Mouse (Mus musculus): ENCODE measurements around the gene Nrd1.

DNA sequence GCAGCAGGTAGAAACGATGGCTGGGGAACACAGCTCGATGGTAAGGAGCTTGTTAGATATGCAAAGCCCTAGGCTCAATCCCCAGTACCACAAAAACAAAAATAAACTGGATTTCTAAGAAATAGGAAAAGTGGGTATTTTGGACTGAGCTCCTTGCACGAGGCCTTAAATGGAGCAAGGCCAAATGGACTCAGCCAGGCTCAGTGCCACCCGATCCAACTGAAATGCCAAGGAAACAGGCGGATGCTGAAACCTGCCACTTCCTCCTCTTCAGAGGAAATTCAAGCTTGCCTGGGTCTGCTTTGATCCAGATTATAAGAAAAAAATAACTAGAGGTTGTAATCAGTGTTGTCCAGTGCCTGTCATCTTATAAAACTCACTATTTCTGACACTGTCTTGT lies 88.7 kb downstream of the Nrd1 start:
- no peak for TF ChIP-seq CTCF (IDR thresholded peaks at IDR 0.05; ENCODE audit: borderline replicate concordance, control insufficient read depth, extremely low read depth, insufficient read depth, low read length, poor library complexity)
- no peak for TF ChIP-seq POLR2A (IDR thresholded peaks at IDR 0.05; ENCODE audit: control insufficient read depth, extremely low read depth, insufficient read depth, low read length, poor library complexity)

All from thymus, adult 2 months (tissue).